Mouse (Mus musculus): ENCODE data around the gene Cwc22.
"Not testable (repeated sequence)": the region's sequence is repeated elsewhere in the genome, so short reads cannot be mapped to it uniquely, and the experiment has no call there.

Cwc22 gene

GRCm38 (mm10) chr2:77895906-77896570 is 50.1 kb downstream of the Cwc22 start:
- not testable (repeated sequence) for DNase-seq

GRCm38 (mm10) chr2:77894896-77895295 is 51.3 kb downstream of the Cwc22 start:
- no peak for DNase-seq

- no peak for DNase-seq
Observed at GRCm38 (mm10) chr2:77893505-77893904, 52.7 kb downstream of the Cwc22 start.

- DNase-seq, result no peak
Observed at GRCm38 (mm10) chr2:77892573-77892972, 53.6 kb downstream of the Cwc22 start.

GRCm38 (mm10) chr2:77890836-77891438 is 55.2 kb downstream of the Cwc22 start:
- DNase-seq, result no peak

GRCm38 (mm10) chr2:77889949-77890348 is 56.2 kb downstream of the Cwc22 start:
- DNase-seq, result no peak

- DNase-seq, result no peak
Observed at GRCm38 (mm10) chr2:77889401-77889800, 56.8 kb downstream of the Cwc22 start.

- DNase-seq, result no peak
Observed at GRCm38 (mm10) chr2:77888826-77889225, 57.3 kb downstream of the Cwc22 start.

- no peak for DNase-seq
Observed at GRCm38 (mm10) chr2:77888056-77888455, 58.1 kb downstream of the Cwc22 start.

GRCm38 (mm10) chr2:77887166-77887565 is 59.0 kb downstream of the Cwc22 start:
- DNase-seq, result no peak

- DNase-seq, result no peak
Observed at GRCm38 (mm10) chr2:77885491-77886130, 60.6 kb downstream of the Cwc22 start.

GRCm38 (mm10) chr2:77885036-77885435 is 61.1 kb downstream of the Cwc22 start:
- DNase-seq, result no peak

- DNase-seq, result no peak
Observed at GRCm38 (mm10) chr2:77884491-77884890, 61.7 kb downstream of the Cwc22 start.

- no peak for DNase-seq
Observed at GRCm38 (mm10) chr2:77882961-77883360, 63.2 kb downstream of the Cwc22 start.

- no peak for DNase-seq
Observed at GRCm38 (mm10) chr2:77881301-77882199, 64.6 kb downstream of the Cwc22 start.

- no peak for DNase-seq
Observed at GRCm38 (mm10) chr2:77880351-77880750, 65.8 kb downstream of the Cwc22 start.

- DNase-seq, result no peak
Observed at GRCm38 (mm10) chr2:77879736-77880135, 66.4 kb downstream of the Cwc22 start.

- no peak for DNase-seq
Observed at GRCm38 (mm10) chr2:77877156-77877855, 68.9 kb downstream of the Cwc22 start.

- no peak for DNase-seq
Observed at GRCm38 (mm10) chr2:77876331-77876730, 69.8 kb downstream of the Cwc22 start.

- no peak for DNase-seq
Observed at GRCm38 (mm10) chr2:77875516-77875915, 70.7 kb downstream of the Cwc22 start.

- DNase-seq, result no peak
Observed at GRCm38 (mm10) chr2:77874678-77875077, 71.5 kb downstream of the Cwc22 start.

GRCm38 (mm10) chr2:77873806-77874205 is 72.4 kb downstream of the Cwc22 start:
- no peak for DNase-seq
